In the genomic region with DNA sequence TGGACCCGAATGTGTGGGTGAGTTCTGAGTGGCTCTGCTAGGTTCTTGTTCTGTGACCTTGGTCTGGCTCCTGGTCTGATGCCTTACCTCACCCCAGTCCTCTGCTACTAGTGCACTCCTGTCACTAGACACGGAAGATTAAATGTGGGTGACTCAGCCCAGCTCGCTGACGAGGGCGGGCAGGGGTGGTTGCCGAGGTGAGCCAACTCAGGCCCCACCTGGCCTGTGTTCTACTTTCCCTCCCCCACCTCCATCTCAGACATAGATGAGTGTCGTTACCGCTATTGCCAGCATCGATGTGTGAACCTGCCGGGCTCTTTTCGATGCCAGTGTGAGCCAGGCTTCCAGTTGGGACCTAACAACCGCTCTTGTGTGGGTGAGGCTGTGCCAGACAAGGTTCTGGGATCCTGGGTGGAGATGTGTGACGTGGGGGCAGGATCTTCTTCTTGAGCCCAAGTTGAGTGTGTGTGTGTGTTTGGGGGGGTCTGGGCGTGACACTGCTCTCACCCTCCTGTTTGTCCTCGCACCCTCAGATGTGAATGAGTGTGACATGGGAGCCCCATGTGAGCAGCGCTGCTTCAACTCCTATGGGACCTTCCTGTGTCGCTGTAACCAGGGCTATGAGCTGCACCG, we compare ENCODE assay signal across 24 mouse cellular contexts. TPM values are rescaled to one million over a fixed set of nuclear protein-coding genes. Genes with fewer than 3 reads are reported as not detected.
DNase-seq lines count a peak whose midpoint lies in the region; ATAC-seq and TF ChIP-seq lines count a peak whose summit lies in the region.
"Had no signal": no experiment of that assay in that cellular context is flagged by ENCODE, and none has a peak within 500 bp of the region (broad histone marks: within the 10 kb centered on the region; RNA-seq: fewer than 3 reads in every experiment).

No protein-coding gene starts in this region.

- no peaks in the 10 kb centered on the region for H3K9me3 ChIP-seq in kidney, embryonic 15.5 days (replicated peaks)
- H3K9me3 ChIP-seq: embryonic facial prominence, embryonic 13.5 days; forebrain, embryonic 12.5 days; heart, embryonic 12.5 days; liver, embryonic 13.5 days; neural tube, embryonic 12.5 days had no signal

- no peak overlapping the region for H3K4me2 ChIP-seq in kidney, embryonic 15.5 days
- H3K4me2 ChIP-seq: embryonic facial prominence, embryonic 13.5 days; forebrain, embryonic 12.5 days; heart, embryonic 12.5 days; liver, embryonic 13.5 days; lung, embryonic 14.5 days; neural tube, embryonic 12.5 days had no signal

- 0 out of 2 replicates have a peak overlapping the region, but pooled peaks have one; percentile 13 for H3K27ac ChIP-seq in kidney, embryonic 15.5 days
- H3K27ac ChIP-seq: embryonic facial prominence, embryonic 13.5 days; forebrain, embryonic 12.5 days; left cerebral cortex, adult 2 months; liver, embryonic 13.5 days; neural tube, embryonic 12.5 days had no signal

- TF ChIP-seq POLR2A in lung, adult 2 months (IDR thresholded peaks at IDR 0.05; ENCODE audit: borderline replicate concordance, extremely low read depth, low read depth, low read length) = no peak

- H3K27me3 ChIP-seq in kidney, embryonic 15.5 days = no peaks in the 10 kb centered on the region
- H3K27me3 ChIP-seq: embryonic facial prominence, embryonic 13.5 days; forebrain, embryonic 12.5 days; heart, embryonic 12.5 days; neural tube, embryonic 12.5 days had no signal

- no peak overlapping the region for H3K4me3 ChIP-seq in kidney, embryonic 15.5 days (replicated peaks)
- H3K4me3 ChIP-seq in lung, adult 2 months (replicated peaks; ENCODE audit: extremely low read depth, low read depth, low read length) = no peak overlapping the region
- H3K4me3 ChIP-seq: embryonic facial prominence, embryonic 13.5 days; erythroblast, embryonic 14.5 days; forebrain, embryonic 12.5 days; heart, embryonic 12.5 days; left cerebral cortex, adult 2 months; liver, embryonic 13.5 days; neural tube, embryonic 12.5 days had no signal

- no peak for TF ChIP-seq CTCF in lung, adult 2 months (IDR thresholded peaks at IDR 0.05; ENCODE audit: insufficient read depth, low read length)

- DNase-seq in adrenal gland, adult (ENCODE audit: inconsistent age in 2 of 2, low spot score in 1 of 2) = peak; percentile 82 to 85
- DNase-seq in adrenal gland, adult 18-20 months (ENCODE audit: low spot score in 2 of 2) = no peak
- peak; percentile 48 for DNase-seq in cerebellum, adult 9-10 months
- no peak for DNase-seq in cerebellum, adult 11 months
- DNase-seq in kidney, postnatal 14 days = no peak
- no peak for DNase-seq in lung, adult 2 months
- DNase-seq: cerebellum, postnatal 10 days; heart, postnatal 10 days; kidney, adult 11 months; liver, embryonic 13.5 days; lung, embryonic 14.5 days; midbrain, embryonic 14.5 days; right cerebral cortex, postnatal 25 days; spleen, adult 18-20 months; thymus, postnatal 25 days had no signal

- H3K36me3 ChIP-seq in kidney, embryonic 15.5 days = peaks cover 68% of the 10 kb centered on the region

- peaks cover 44% of the 10 kb centered on the region for H3K4me1 ChIP-seq in kidney, embryonic 15.5 days
- H3K4me1 ChIP-seq in lung, adult 2 months (ENCODE audit: control insufficient read depth, insufficient read depth, low read length) = peaks cover 4% of the 10 kb centered on the region; the same call in 1 of the 2 replicates

- no peak for ATAC-seq in kidney, embryonic 15.5 days (replicated peaks; ENCODE audit: low FRiP score)

- 85% methylated on average over 18 of the region's 18 CpGs for WGBS in kidney, embryonic 15.5 days
- WGBS in lung, adult 2 months = 87% methylated on average over 18 of the region's 18 CpGs

- H3K9ac ChIP-seq in kidney, embryonic 15.5 days = no peak overlapping the region
- H3K9ac ChIP-seq: forebrain, embryonic 12.5 days; heart, embryonic 12.5 days; liver, embryonic 13.5 days; lung, embryonic 14.5 days; neural tube, embryonic 12.5 days had no signal

RNA-seq across cellular contexts. Expression of gene Efemp2, which starts 4.0 kb away (rescaled TPM):
- 10 to 100 TPM; 56.9 to 91.1 TPM for total RNA-seq in adrenal gland, adult 18-20 months (2021)
- 156 and 179 TPM in 2 replicates for polyA plus RNA-seq in kidney, embryonic 15.5 days (2015; fragmentation: Nextera tagmentation; extraction: Ambion mirVana)
- polyA plus RNA-seq in lung, adult 2 months (2012; rRNA removed) = 96.9 and 103 TPM in 2 replicates

RNA-seq across cellular contexts. Expression of gene Ctsw, which starts 9.5 kb away (rescaled TPM):
- total RNA-seq in adrenal gland, adult 18-20 months (2021) = 1 to 10 TPM; 1.0 to 2.1 TPM
- polyA plus RNA-seq in kidney, embryonic 15.5 days (2015; fragmentation: Nextera tagmentation; extraction: Ambion mirVana) = 1.1 and 1.5 TPM in 2 replicates
- polyA plus RNA-seq in lung, adult 2 months (2012; rRNA removed) = 4.9 and 5.7 TPM in 2 replicates
- total RNA-seq: gastrocnemius, adult 8-10 months had no signal
- polyA plus RNA-seq: erythroblast, embryonic 14.5 days; testis, adult 2 months had no signal

RNA-seq across cellular contexts. Expression of gene Mus81, which starts 10.4 kb away (rescaled TPM):
- 10 to 100 TPM; 25.1 to 35.8 TPM for total RNA-seq in adrenal gland, adult 18-20 months (2021)
- 37.0 and 47.4 TPM in 2 replicates for polyA plus RNA-seq in kidney, embryonic 15.5 days (2015; fragmentation: Nextera tagmentation; extraction: Ambion mirVana)
- polyA plus RNA-seq in lung, adult 2 months (2012; rRNA removed) = 50.3 and 53.0 TPM in 2 replicates

RNA-seq across cellular contexts. Expression of gene Cfl1, which starts 12.5 kb away (rescaled TPM):
- total RNA-seq in adrenal gland, adult 18-20 months (2021) = 100 to 1,000 TPM; 689 to 693 TPM
- polyA plus RNA-seq in kidney, embryonic 15.5 days (2015; fragmentation: Nextera tagmentation; extraction: Ambion mirVana) = 2,798 and 2,930 TPM in 2 replicates
- polyA plus RNA-seq in lung, adult 2 months (2012; rRNA removed) = 439 and 568 TPM in 2 replicates

RNA-seq across cellular contexts. Expression of gene Fibp, which starts 17.4 kb away (rescaled TPM):
- total RNA-seq in adrenal gland, adult 18-20 months (2021) = 10 to 100 TPM; 75.0 to 82.0 TPM
- 119 and 128 TPM in 2 replicates for polyA plus RNA-seq in kidney, embryonic 15.5 days (2015; fragmentation: Nextera tagmentation; extraction: Ambion mirVana)
- 129 and 144 TPM in 2 replicates for polyA plus RNA-seq in lung, adult 2 months (2012; rRNA removed)

Comparison
In these comparisons a context has a peak if more than half of its experiments do, and no peak if none do; other contexts are left out.
1. DNase-seq: peak in adrenal gland, adult (2 of 2) and cerebellum, adult 9-10 months (single experiment); none in adrenal gland, adult 18-20 months (0 of 2), cerebellum, adult 11 months (single experiment), kidney, postnatal 14 days (single experiment) and lung, adult 2 months (single experiment).